Mouse (Mus musculus) midbrain, postnatal 0 days (tissue): ENCODE data around the gene Gm10283. TPM values are rescaled to one million over a fixed set of nuclear protein-coding genes. Genes with fewer than 3 reads are reported as not detected.

Experiments
- ATAC-seq: fragments of 200-750 bp; cut with Nextera tagmentation; 2 replicates; pipeline ENCODE4 v1.8.0; 2017; ENCODE audit warnings: moderate number of reproducible peaks, mild to moderate bottlenecking, moderate TSS enrichment, moderate library complexity; ENCODE audit not compliant: low FRiP score
- DNase-seq: peaks from one replicate; pipeline ENCODE4 v3.0.0-alpha.2; 2015; ENCODE audit warnings: low spot score
- H3K27ac ChIP-seq: fragments of 300-500 bp; sonication (generic); 2 replicates; pipeline ENCODE4 v1.5.1; 2014; ENCODE audit warnings: low read depth, mild to moderate bottlenecking, low read length, mixed read lengths
- H3K27me3 ChIP-seq: fragments of 300-500 bp; sonication (generic); 2 replicates; pipeline ENCODE4 v1.6.1; 2014; ENCODE audit warnings: low read length, control low read depth, mixed read lengths; ENCODE audit not compliant: insufficient read depth
- H3K36me3 ChIP-seq: fragments of 300-500 bp; sonication (generic); 2 replicates; pipeline ENCODE4 v1.6.1; 2014; ENCODE audit warnings: low read length, control low read depth, mixed read lengths; ENCODE audit not compliant: insufficient read depth
- H3K4me1 ChIP-seq: fragments of 300-500 bp; sonication (generic); 2 replicates; pipeline ENCODE4 v1.6.1; 2014; ENCODE audit warnings: mild to moderate bottlenecking, control low read depth, antibody characterized with exemption, low read length, mixed read lengths; ENCODE audit not compliant: insufficient read depth
- H3K4me2 ChIP-seq: fragments of 300-500 bp; sonication (generic); 2 replicates; pipeline ENCODE4 v1.6.1; 2014; ENCODE audit warnings: low read depth, mild to moderate bottlenecking, low read length, mixed read lengths; ENCODE audit not compliant: poor library complexity, severe bottlenecking
- H3K4me3 ChIP-seq: fragments of 300-500 bp; sonication (generic); 2 replicates; pipeline ENCODE4 v1.5.1; 2014; ENCODE audit warnings: low read depth, mild to moderate bottlenecking, low read length, moderate library complexity
- H3K9ac ChIP-seq: fragments of 300-500 bp; sonication (generic); replicated peaks from 2 replicates; pipeline ENCODE4 v1.6.1; 2014; ENCODE audit warnings: mild to moderate bottlenecking, low read length, moderate library complexity, mixed read lengths; ENCODE audit not compliant: poor library complexity, severe bottlenecking
- H3K9me3 ChIP-seq: fragments of 300-500 bp; sonication (generic); 2 replicates; pipeline ENCODE4 v1.6.1; 2016; ENCODE audit warnings: low read length, control low read depth
- CTCF ChIP-seq: IDR thresholded peaks from 2 replicates; pipeline ENCODE4 v1.5.1; 2016; ENCODE audit warnings: antibody characterized with exemption, mild to moderate bottlenecking
- WGBS: fragments of 180-500 bp; shearing (Covaris S2); extraction: QIAGEN DNeasy Blood & Tissue Kit; methylation state at CpG from one replicate; pipeline ENCODE4 v1.1.7; 2014; 5-methylcytosine and 5-hydroxymethylcytosine counted together
- polyA plus RNA-seq: library from polyadenylated mRNA; unstranded; fragments of >200 nt; fragmentation: Nextera tagmentation; extraction: Ambion mirVana; gene quantifications from 2 replicates; pipeline ENCODE4 v1.2.1, GENCODE M21; 2015
- total RNA-seq: library from RNA; depleted of rRNA; stranded (reverse); fragments of >200 nt; gene quantifications from 2 replicates; pipeline ENCODE4 v1.2.3, GENCODE M21; 2014; rRNA removed

Gm10283 gene
- total and polyA plus RNA-seq, 2 experiments from 2014 or later: not detected

DNA sequence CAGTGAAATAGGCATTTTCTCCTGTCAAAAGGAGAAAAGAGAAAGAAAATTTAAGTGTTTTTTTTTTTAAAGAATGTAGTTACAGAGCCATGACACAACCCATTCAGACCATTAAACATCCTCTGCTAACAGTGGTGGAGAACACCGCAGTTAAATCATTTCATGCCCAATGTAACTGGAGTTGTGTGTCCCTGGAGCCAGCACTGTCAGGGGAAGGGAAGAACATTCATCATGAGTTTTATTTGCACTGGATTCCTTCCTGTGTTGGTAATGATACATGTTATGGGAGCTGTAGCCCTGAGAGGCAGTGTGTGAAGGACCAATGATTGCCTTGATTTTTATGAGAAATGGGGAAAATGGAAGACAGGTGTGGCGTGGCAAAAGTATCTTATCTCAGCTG lies 116.4 kb downstream of the Gm10283 start:
- Histone ChIP-seq H3K27ac (no peak overlapping the region), H3K9ac (no peak overlapping the region), H3K4me2 (no peak overlapping the region), H3K36me3 (no peaks in the 10 kb centered on the region), H3K27me3 (no peaks in the 10 kb centered on the region), H3K4me3 (no peak overlapping the region), H3K4me1 (no peaks in the 10 kb centered on the region), H3K9me3 (no peaks in the 10 kb centered on the region)
- no peak for ATAC-seq
- no peak for DNase-seq
- TF ChIP-seq CTCF: no peak
- 89% methylated on average over 2 of the region's 2 CpGs for whole genome bisulfite sequencing

Other genes with a start within 250 kb of the Gm10283 start
- gene Aadat, start 2.7 kb upstream of the Gm10283 start, total RNA-seq: 1.9 and 4.3 TPM in 2 replicates
- 2.5 and 2.9 TPM in 2 replicates for gene Aadat, start 2.7 kb upstream of the Gm10283 start, polyA plus RNA-seq
- 11.4 and 16.4 TPM in 2 replicates for gene Mfap3l, start 129.6 kb upstream of the Gm10283 start, total RNA-seq
- gene Mfap3l, start 129.6 kb upstream of the Gm10283 start, polyA plus RNA-seq: 2.8 and 3.0 TPM in 2 replicates